Mouse (Mus musculus) spleen, adult 2 months (tissue): ENCODE data around the gene Rtel1. TPM values are rescaled to one million over a fixed set of nuclear protein-coding genes. Genes with fewer than 3 reads are reported as not detected.

Source experiments
- DNase-seq, 2 experiments: peaks; one replicate each; pipeline versions ENCODE4 v3.0.0 to v3.0.0-alpha.2; 2012 to 2021; ENCODE audit warnings: low spot score in 2 of 2, low read depth in 1 of 2
- H3K27ac ChIP-seq: fragments of 200-500 bp; 2 replicates; pipeline ENCODE4 v1.5.1; 2012; ENCODE audit warnings: low read length, inconsistent platforms; ENCODE audit not compliant: insufficient read depth
- H3K27me3 ChIP-seq: fragments of 200-500 bp; 2 replicates; pipeline ENCODE4 v1.6.1; 2012; ENCODE audit warnings: mild to moderate bottlenecking, moderate library complexity, low read length, inconsistent platforms; ENCODE audit not compliant: control insufficient read depth, insufficient read depth
- H3K36me3 ChIP-seq: fragments of 200-500 bp; 2 replicates; pipeline ENCODE4 v1.6.1; 2012; ENCODE audit warnings: mild to moderate bottlenecking, low read length, inconsistent platforms; ENCODE audit not compliant: control insufficient read depth, insufficient read depth
- H3K4me1 ChIP-seq: fragments of 200-500 bp; 2 replicates; pipeline ENCODE4 v1.6.1; 2011; ENCODE audit warnings: inconsistent platforms; ENCODE audit not compliant: control insufficient read depth, insufficient read depth, insufficient read length
- H3K4me3 ChIP-seq: fragments of 200-500 bp; 2 replicates; pipeline ENCODE4 v1.5.1; 2011; ENCODE audit warnings: mild to moderate bottlenecking, inconsistent platforms; ENCODE audit not compliant: insufficient read depth, insufficient read length; ENCODE audit errors: extremely low read depth
- CTCF ChIP-seq: fragments of 200-500 bp; IDR thresholded peaks from 2 replicates; pipeline ENCODE4 v1.5.1; 2011; ENCODE audit warnings: mild to moderate bottlenecking, inconsistent platforms; ENCODE audit not compliant: insufficient read depth, insufficient read length, insufficient replicate concordance; ENCODE audit errors: extremely low read depth
- POLR2A ChIP-seq: fragments of 200-500 bp; IDR thresholded peaks from 2 replicates; pipeline ENCODE4 v1.6.1; 2011; ENCODE audit warnings: low read depth, low read length, inconsistent platforms
- WGBS: fragments of 180-500 bp; shearing (Covaris S2); methylation state at CpG from one replicate; pipeline ENCODE4 v1.1.7; 2018; 5-methylcytosine and 5-hydroxymethylcytosine counted together
- polyA plus RNA-seq: library from polyadenylated mRNA; depleted of rRNA; stranded (reverse); fragments of >200 nt; gene quantifications from 2 replicates; pipeline ENCODE4 v1.2.3, GENCODE M21; 2012

Rtel1 gene
- polyA plus RNA-seq, 1 experiment: 52.9 TPM

DNA sequence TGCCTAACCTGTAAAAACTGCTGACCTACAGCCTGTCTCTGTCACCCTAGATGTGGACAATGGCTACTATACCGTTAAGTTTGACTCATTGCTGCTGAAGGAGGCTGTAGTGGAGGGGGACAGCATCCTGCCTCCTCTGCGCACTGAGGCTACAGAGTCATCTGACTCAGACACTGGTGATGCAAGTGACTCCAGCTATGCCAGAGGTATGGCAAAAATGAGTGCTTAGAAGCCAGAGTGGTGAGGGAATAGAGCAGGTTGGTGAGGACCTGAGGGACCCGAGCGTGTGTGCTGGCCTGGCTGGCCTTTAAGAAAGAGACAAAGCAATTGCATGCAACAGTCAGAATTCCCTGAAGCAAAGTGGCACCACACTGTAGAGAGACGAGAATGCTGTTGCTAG is 59.2 kb downstream of the Rtel1 start:
- TF ChIP-seq POLR2A (no peak), CTCF (no peak)
- Histone ChIP-seq H3K36me3 (peaks cover 27% of the 10 kb centered on the region), H3K4me3 (no peak overlapping the region), H3K4me1 (peaks cover 19% of the 10 kb centered on the region; the same call in 1 of the 2 replicates), H3K27ac (peak overlapping the region; percentile 36), H3K27me3 (no peaks in the 10 kb centered on the region)
- DNase-seq: no peak
- 85% methylated on average over 5 of the region's 5 CpGs for WGBS

GRCm38 (mm10) chr2:181379778-181380177 is 60.2 kb downstream of the Rtel1 start, which contains the start of gene Lime1:
TSS of gene Lime1 (plus strand) at chr2:181380078.
- TF ChIP-seq CTCF: no peak
- no peak for TF ChIP-seq POLR2A
- Histone ChIP-seq H3K36me3 (peaks cover 32% of the 10 kb centered on the region), H3K4me1 (peaks cover 19% of the 10 kb centered on the region; the same call in 1 of the 2 replicates), H3K4me3 (no peak within 1 kb of the TSS), H3K27me3 (no peaks in the 10 kb centered on the region), H3K27ac (peak within 1 kb of the TSS; percentile 65; the same call in 1 of the 2 replicates)
- WGBS: 95% methylated on average over 12 of the region's 12 CpGs
- no peak for DNase-seq

DNA sequence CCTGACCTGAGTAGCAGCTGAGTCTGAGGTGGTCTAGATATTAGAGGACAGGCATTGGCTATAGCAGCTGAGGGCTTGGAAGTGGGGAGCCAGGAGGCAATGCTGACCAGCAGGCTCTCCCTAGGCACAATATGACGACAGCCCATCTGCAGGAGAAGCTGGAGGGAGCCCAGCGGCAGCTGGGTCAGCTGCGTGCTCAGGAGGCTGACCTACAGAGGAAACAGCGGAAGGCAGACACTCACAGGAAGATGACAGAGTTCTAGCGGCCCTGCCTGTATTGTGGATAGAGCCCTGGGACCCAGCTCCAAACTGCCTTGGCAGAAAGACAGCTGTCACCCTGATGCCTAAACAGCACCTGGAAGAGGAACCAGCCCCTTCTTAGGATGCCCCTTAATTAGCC is 60.7 kb downstream of the Rtel1 start:
- no peak for DNase-seq
- Histone ChIP-seq H3K27me3 (no peaks in the 10 kb centered on the region), H3K4me1 (peaks cover 19% of the 10 kb centered on the region; the same call in 1 of the 2 replicates), H3K36me3 (peaks cover 36% of the 10 kb centered on the region), H3K4me3 (no peak overlapping the region), H3K27ac (no peak overlapping the region)
- 88% methylated on average over 5 of the region's 5 CpGs for WGBS
- no peak for TF ChIP-seq CTCF
- TF ChIP-seq POLR2A: no peak

DNA sequence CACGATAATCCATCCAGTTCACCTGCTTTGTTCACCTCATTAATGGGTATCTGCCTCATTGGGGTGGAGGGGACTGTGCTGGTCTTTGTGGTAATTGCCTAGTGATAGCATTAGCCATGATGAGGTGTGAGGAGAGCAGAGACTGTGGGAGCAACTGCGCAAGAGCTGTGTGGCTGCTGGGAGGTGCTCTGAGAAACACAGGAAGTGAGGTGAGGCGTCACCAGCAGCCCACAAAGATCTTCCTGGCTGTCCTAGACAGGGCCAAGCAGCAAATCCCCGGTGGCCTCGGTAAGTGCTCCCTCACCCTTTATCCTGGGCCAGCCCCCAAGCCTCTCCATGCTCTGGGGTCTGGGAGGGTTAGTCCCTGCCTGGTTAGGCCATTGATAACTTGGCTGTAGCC is 61.6 kb downstream of the Rtel1 start:
- no peaks in the 10 kb centered on the region for H3K27me3 ChIP-seq
- peak in 1 of 2 experiments; percentile 29 for DNase-seq
- TF ChIP-seq POLR2A (no peak), CTCF (no peak)
- H3K36me3 ChIP-seq: peaks cover 39% of the 10 kb centered on the region
- peak overlapping the region; percentile 65 for H3K27ac ChIP-seq
- 53% methylated on average over 5 of the region's 5 CpGs for WGBS
- peaks cover 19% of the 10 kb centered on the region; the same call in 1 of the 2 replicates for H3K4me1 ChIP-seq
- H3K4me3 ChIP-seq: peak overlapping the region; percentile 61

DNA sequence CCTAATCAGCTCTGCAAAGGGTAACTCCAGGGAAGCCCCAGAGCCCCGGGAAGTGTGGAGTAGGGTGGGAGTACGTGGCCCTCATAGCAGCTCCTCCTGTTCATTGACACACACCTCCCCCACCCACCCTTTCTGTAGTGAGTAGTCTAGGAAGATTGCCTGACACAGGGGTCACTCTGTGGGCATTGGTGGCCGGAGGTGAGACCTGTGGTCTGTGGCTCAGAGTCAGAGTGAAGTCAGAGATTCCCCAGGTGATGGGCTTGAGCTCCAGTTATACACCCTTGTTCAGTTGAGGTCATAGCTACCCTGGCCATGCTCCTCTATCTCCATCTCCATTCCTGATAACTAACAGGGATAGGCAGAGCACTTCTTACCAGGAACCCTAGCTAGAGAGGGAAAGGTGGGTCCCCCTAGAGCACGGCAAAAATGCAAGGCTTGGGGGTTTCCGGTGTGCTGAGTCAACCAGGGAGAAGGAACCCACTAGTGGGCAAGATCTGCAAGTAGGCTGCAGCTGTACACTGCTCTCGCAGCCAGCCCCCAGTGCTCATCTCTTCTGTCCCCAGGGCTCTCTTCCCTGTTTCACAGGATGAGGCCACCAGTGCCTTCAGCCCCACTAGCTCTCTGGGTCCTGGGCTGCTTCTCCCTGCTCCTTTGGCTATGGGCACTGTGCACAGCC is 62.2 kb downstream of the Rtel1 start:
- Histone ChIP-seq H3K27ac (peak overlapping the region; percentile 65), H3K4me1 (peaks cover 16% of the 10 kb centered on the region; the same call in 1 of the 2 replicates), H3K27me3 (no peaks in the 10 kb centered on the region), H3K36me3 (peaks cover 41% of the 10 kb centered on the region), H3K4me3 (peak overlapping the region; percentile 61; the same call in 1 of the 2 replicates)
- TF ChIP-seq POLR2A: no peak
- no peak for TF ChIP-seq CTCF
- 83% methylated on average over 6 of the region's 6 CpGs for WGBS
- no peak for DNase-seq

- H3K27me3 ChIP-seq: no peaks in the 10 kb centered on the region
- H3K4me3 ChIP-seq: no peak overlapping the region
- no peak for DNase-seq
- peaks cover 3% of the 10 kb centered on the region; the same call in 1 of the 2 replicates for H3K4me1 ChIP-seq
- H3K27ac ChIP-seq: no peak overlapping the region
- 93% methylated on average over 7 of the region's 7 CpGs for WGBS
- H3K36me3 ChIP-seq: peaks cover 34% of the 10 kb centered on the region
- no peak for TF ChIP-seq POLR2A
- TF ChIP-seq CTCF: no peak
Observed at GRCm38 (mm10) chr2:181384463-181384862, 64.9 kb downstream of the Rtel1 start.

DNA sequence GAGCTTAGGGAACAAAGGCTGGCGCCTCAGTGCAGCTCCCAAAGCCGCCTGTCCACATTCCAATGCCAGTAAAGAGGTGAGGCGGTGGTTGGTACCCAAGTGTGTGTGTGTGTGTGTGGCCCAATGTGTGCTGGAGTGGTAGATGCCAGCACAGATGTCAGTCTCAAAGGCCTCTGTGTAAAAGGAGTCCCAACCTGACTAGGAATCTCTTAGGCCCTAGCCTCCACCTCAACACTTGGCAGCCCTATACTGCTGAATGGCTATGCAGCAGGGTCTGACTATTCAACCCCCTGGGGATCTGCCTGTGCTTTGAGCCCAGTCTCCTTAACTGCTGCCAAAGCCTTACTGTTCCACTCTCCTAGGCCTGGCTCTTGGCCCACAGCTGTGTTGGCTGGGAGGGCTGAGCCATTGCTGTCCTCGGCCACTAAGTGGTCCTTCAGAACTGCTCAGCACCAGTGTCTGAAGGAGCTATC is 65.4 kb downstream of the Rtel1 start:
- no peak for TF ChIP-seq POLR2A
- no peak for TF ChIP-seq CTCF
- Histone ChIP-seq H3K36me3 (peaks cover 30% of the 10 kb centered on the region), H3K4me3 (no peak overlapping the region), H3K27me3 (no peaks in the 10 kb centered on the region), H3K27ac (no peak overlapping the region), H3K4me1 (peaks cover 3% of the 10 kb centered on the region; the same call in 1 of the 2 replicates)
- no peak for DNase-seq
- WGBS: 90% methylated on average over 4 of the region's 4 CpGs
